In genomic region chr8:115539600-115539999, GRCm38 (mm10) we compare ENCODE assay signal across 13 mouse cellular contexts.
A peak's percentile ranks its signal among the peaks of the same experiment; 100 is the strongest.
DNase-seq lines count a peak whose midpoint lies in the region; ATAC-seq and TF ChIP-seq lines count a peak whose summit lies in the region.
"Had no signal": no experiment of that assay in that cellular context is flagged by ENCODE, and none has a peak within 500 bp of the region (broad histone marks: within the 10 kb centered on the region; RNA-seq: fewer than 3 reads in every experiment).

No protein-coding gene starts in this region.

- 69% methylated on average over 9 of the region's 9 CpGs for WGBS in stomach, embryonic 14.5 days
- 74% methylated on average over 9 of the region's 9 CpGs for WGBS in stomach, postnatal 0 days
- WGBS in liver, embryonic 14.5 days (ENCODE audit: insufficient replicate concordance), result 20% methylated on average over 9 of the region's 9 CpGs
- 68% methylated on average over 9 of the region's 9 CpGs for WGBS in hindbrain, embryonic 13.5 days

- no peak overlapping the region for H3K9ac ChIP-seq in stomach, embryonic 14.5 days (replicated peaks; ENCODE audit: low read depth, low read length)
- H3K9ac ChIP-seq in stomach, postnatal 0 days (ENCODE audit: low read length), result no peak overlapping the region
- H3K9ac ChIP-seq in liver, embryonic 14.5 days (replicated peaks), result no peak overlapping the region
- H3K9ac ChIP-seq in hindbrain, embryonic 13.5 days, result no peak overlapping the region
- H3K9ac ChIP-seq: embryonic facial prominence, embryonic 13.5 days; hindbrain, embryonic 14.5 days; limb, embryonic 15.5 days had no signal

- no peaks in the 10 kb centered on the region for H3K4me1 ChIP-seq in stomach, embryonic 14.5 days (ENCODE audit: control insufficient read depth, insufficient read depth, low read length)
- H3K4me1 ChIP-seq in stomach, postnatal 0 days (replicated peaks; ENCODE audit: control insufficient read depth, insufficient read depth), result no peaks in the 10 kb centered on the region
- H3K4me1 ChIP-seq in liver, embryonic 14.5 days (replicated peaks; ENCODE audit: control insufficient read depth in 2 of 2, insufficient read depth in 2 of 2, low read length in 1 of 2), result peaks cover 0 to 5% of the 10 kb centered on the region in 2 experiments; a peak in 1 of 4 replicates
- H3K4me1 ChIP-seq in hindbrain, embryonic 13.5 days (replicated peaks), result peaks cover 23% of the 10 kb centered on the region

- no peaks in the 10 kb centered on the region for H3K9me3 ChIP-seq in stomach, embryonic 14.5 days (ENCODE audit: control insufficient read depth, low read depth, low read length)
- H3K9me3 ChIP-seq in stomach, postnatal 0 days (ENCODE audit: control insufficient read depth, low read length), result no peaks in the 10 kb centered on the region
- H3K9me3 ChIP-seq in liver, embryonic 14.5 days (ENCODE audit: control insufficient read depth, low read length), result no peaks in the 10 kb centered on the region
- no peaks in the 10 kb centered on the region for H3K9me3 ChIP-seq in hindbrain, embryonic 13.5 days
- H3K9me3 ChIP-seq: embryonic facial prominence, embryonic 13.5 days; limb, embryonic 15.5 days had no signal

- no peak overlapping the region for H3K4me3 ChIP-seq in stomach, embryonic 14.5 days (ENCODE audit: low read depth, low read length)
- H3K4me3 ChIP-seq in stomach, postnatal 0 days (ENCODE audit: low read depth, low read length), result no peak overlapping the region
- H3K4me3 ChIP-seq in liver, embryonic 14.5 days (ENCODE audit: insufficient read depth in 1 of 2, low read depth in 2 of 2, low read length in 2 of 2), result no peak overlapping the region
- H3K4me3 ChIP-seq in hindbrain, embryonic 13.5 days, result no peak overlapping the region
- H3K4me3 ChIP-seq: embryonic facial prominence, embryonic 13.5 days; limb, embryonic 15.5 days had no signal

- TF ChIP-seq CTCF in stomach, postnatal 0 days (IDR thresholded peaks at IDR 0.05; ENCODE audit: low read depth), result no peak
- no peak for TF ChIP-seq CTCF in liver, embryonic 14.5 days (IDR thresholded peaks at IDR 0.05; ENCODE audit: low read depth)

- H3K27ac ChIP-seq in stomach, embryonic 14.5 days (ENCODE audit: low read length), result 0 out of 2 replicates have a peak overlapping the region, but pooled peaks have one; percentile 16
- no peak overlapping the region for H3K27ac ChIP-seq in stomach, postnatal 0 days (replicated peaks)
- H3K27ac ChIP-seq in liver, embryonic 14.5 days, result no peak overlapping the region
- no peak overlapping the region for H3K27ac ChIP-seq in hindbrain, embryonic 13.5 days
- H3K27ac ChIP-seq: embryonic facial prominence, embryonic 13.5 days; hindbrain, embryonic 14.5 days; limb, embryonic 15.5 days had no signal

- H3K36me3 ChIP-seq in stomach, embryonic 14.5 days (ENCODE audit: control insufficient read depth, insufficient read depth, low read length), result no peaks in the 10 kb centered on the region
- H3K36me3 ChIP-seq in stomach, postnatal 0 days (ENCODE audit: control insufficient read depth, insufficient read depth, low read length), result no peaks in the 10 kb centered on the region
- no peaks in the 10 kb centered on the region for H3K36me3 ChIP-seq in liver, embryonic 14.5 days (replicated peaks; ENCODE audit: control insufficient read depth, insufficient read depth, low read depth)
- H3K36me3 ChIP-seq in hindbrain, embryonic 13.5 days, result no peaks in the 10 kb centered on the region
- H3K36me3 ChIP-seq: embryonic facial prominence, embryonic 13.5 days; limb, embryonic 15.5 days had no signal

- DNase-seq in adrenal gland, adult 2 months, result peak; percentile 14
- DNase-seq in adrenal gland, postnatal 25 days, result no peak
- DNase-seq in stomach, postnatal 0 days (ENCODE audit: low spot score), result no peak
- DNase-seq in liver, embryonic 14.5 days (ENCODE audit: low read depth in 3 of 3, low spot score in 3 of 3), result no peak
- DNase-seq in layer of hippocampus, adult 8-10 months (ENCODE audit: low spot score in 2 of 2), result no peak
- DNase-seq: cerebellum, adult 9-10 months had no signal

- H3K4me2 ChIP-seq in stomach, embryonic 14.5 days (replicated peaks; ENCODE audit: low read depth, low read length), result no peak overlapping the region
- H3K4me2 ChIP-seq in stomach, postnatal 0 days (replicated peaks; ENCODE audit: low read depth), result no peak overlapping the region
- H3K4me2 ChIP-seq in liver, embryonic 14.5 days (ENCODE audit: low read depth), result no peak overlapping the region
- no peak overlapping the region for H3K4me2 ChIP-seq in hindbrain, embryonic 13.5 days
- H3K4me2 ChIP-seq: embryonic facial prominence, embryonic 13.5 days; hindbrain, embryonic 14.5 days; limb, embryonic 15.5 days had no signal

- ATAC-seq in stomach, embryonic 14.5 days (ENCODE audit: insufficient number of reproducible peaks, insufficient read depth, low FRiP score, low read depth), result no peak
- ATAC-seq in stomach, postnatal 0 days (ENCODE audit: low FRiP score, low TSS enrichment), result no peak
- 0 out of 2 replicates have a peak, but pooled peaks have one; percentile 15 for ATAC-seq in liver, embryonic 14.5 days (ENCODE audit: insufficient read depth)
- peak; percentile 68 for ATAC-seq in megakaryocyte progenitor cell, adult 5-6 weeks (replicated peaks; ENCODE audit: poor library complexity)
- ATAC-seq in hindbrain, embryonic 13.5 days (ENCODE audit: low FRiP score), result no peak
- ATAC-seq: forebrain, embryonic 14.5 days had no signal

- no peaks in the 10 kb centered on the region for H3K27me3 ChIP-seq in stomach, embryonic 14.5 days (ENCODE audit: control insufficient read depth, insufficient read depth, low read length)
- no peaks in the 10 kb centered on the region for H3K27me3 ChIP-seq in stomach, postnatal 0 days (ENCODE audit: control insufficient read depth, insufficient read depth, low read length)
- no peaks in the 10 kb centered on the region for H3K27me3 ChIP-seq in liver, embryonic 14.5 days (ENCODE audit: control insufficient read depth, insufficient read depth, low read length)
- H3K27me3 ChIP-seq in hindbrain, embryonic 13.5 days, result no peaks in the 10 kb centered on the region

- no peak for TF ChIP-seq EP300 in stomach, postnatal 0 days (optimal IDR thresholded peaks at IDR 0.05)
- TF ChIP-seq EP300 in liver, embryonic 14.5 days (IDR thresholded peaks at IDR 0.05; ENCODE audit: low read depth), result no peak

Comparison
In these comparisons a context has a peak if more than half of its experiments do, and no peak if none do; other contexts are left out.
1. ATAC-seq: peak in liver, embryonic 14.5 days (single experiment) and megakaryocyte progenitor cell, adult 5-6 weeks (single experiment); none in stomach, embryonic 14.5 days (single experiment), stomach, postnatal 0 days (single experiment) and hindbrain, embryonic 13.5 days (single experiment).